ENCODE assay signal across 26 mouse cellular contexts in the genomic region with DNA sequence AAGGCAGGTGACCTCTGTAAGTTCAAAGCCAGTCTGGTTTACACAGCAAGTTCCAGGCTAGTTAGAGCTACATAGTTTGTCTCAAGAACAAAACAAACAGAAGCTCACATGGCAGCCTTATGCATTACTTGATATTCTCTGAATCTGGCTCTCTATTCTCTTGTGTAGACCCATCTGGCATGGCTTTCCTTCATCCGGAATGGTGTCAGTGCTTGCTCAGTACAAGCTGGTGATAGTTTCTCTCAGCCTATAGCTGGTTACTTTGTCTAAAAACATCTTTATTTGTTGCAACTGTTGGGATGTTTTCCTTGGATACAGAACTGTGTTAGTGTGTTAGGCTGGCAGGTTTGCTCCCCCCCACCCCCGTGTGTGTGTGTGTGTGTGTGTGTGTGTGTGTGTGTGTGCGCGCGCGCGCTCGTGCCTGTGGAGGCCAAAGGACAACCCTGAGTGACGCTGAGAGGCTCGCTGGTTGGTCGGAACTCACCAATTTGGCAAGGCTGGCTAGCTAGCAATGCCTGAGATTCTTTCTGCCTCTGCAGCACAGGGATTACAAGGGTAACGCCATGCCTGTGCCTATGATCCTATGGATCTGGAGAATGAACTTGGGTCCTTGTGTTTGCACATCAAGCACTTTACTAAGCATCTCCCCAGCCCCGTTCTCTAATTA. TPM values are rescaled to one million over a fixed set of nuclear protein-coding genes. Genes with fewer than 3 reads are reported as not detected.
DNase-seq lines count a peak whose midpoint lies in the region; TF ChIP-seq lines count a peak whose summit lies in the region.
"Had no signal": no experiment of that assay in that cellular context is flagged by ENCODE, and none has a peak within 500 bp of the region (broad histone marks: within the 10 kb centered on the region; RNA-seq: fewer than 3 reads in every experiment).

No protein-coding gene starts in this region.

- H3K27me3 ChIP-seq in heart, adult 2 months (ENCODE audit: control insufficient read depth, insufficient read depth, low read length) = no peaks in the 10 kb centered on the region

- peak overlapping the region; percentile 70 for H3K27ac ChIP-seq in heart, adult 2 months
- H3K27ac ChIP-seq in layer of hippocampus, adult 2 months = peak overlapping the region; percentile 62
- H3K27ac ChIP-seq: embryonic facial prominence, embryonic 13.5 days; limb, embryonic 15.5 days; midbrain, embryonic 12.5 days; stomach, embryonic 15.5 days had no signal

- 63% methylated on average over 13 of the region's 13 CpGs for WGBS in heart, adult 2 months

- no peak overlapping the region for H3K4me3 ChIP-seq in heart, adult 2 months
- H3K4me3 ChIP-seq in layer of hippocampus, adult 2 months = no peak overlapping the region
- H3K4me3 ChIP-seq: embryonic facial prominence, embryonic 13.5 days; erythroblast, embryonic 14.5 days; limb, embryonic 15.5 days; midbrain, embryonic 12.5 days; stomach, embryonic 15.5 days had no signal

- no peak for TF ChIP-seq EP300 in heart, adult 2 months (IDR thresholded peaks at IDR 0.05; ENCODE audit: insufficient read depth, low read depth, low read length)

- no peaks in the 10 kb centered on the region for H3K36me3 ChIP-seq in heart, adult 2 months (ENCODE audit: control insufficient read depth, insufficient read depth, low read length)
- H3K36me3 ChIP-seq: embryonic facial prominence, embryonic 13.5 days; limb, embryonic 15.5 days; midbrain, embryonic 12.5 days; stomach, embryonic 15.5 days had no signal

- H3K9ac ChIP-seq in heart, adult 2 months (ENCODE audit: low read depth, low read length) = no peak overlapping the region
- H3K9ac ChIP-seq: embryonic facial prominence, embryonic 13.5 days; limb, embryonic 15.5 days; midbrain, embryonic 12.5 days; stomach, embryonic 15.5 days had no signal

- TF ChIP-seq POLR2A in heart, adult 2 months (IDR thresholded peaks at IDR 0.05; ENCODE audit: insufficient read depth, low read depth, low read length) = no peak

- TF ChIP-seq CTCF in heart, adult 2 months (IDR thresholded peaks at IDR 0.05) = no peak
- no peak for TF ChIP-seq CTCF in layer of hippocampus, adult 2 months (conservative IDR thresholded peaks at IDR 0.05)

- no peaks in the 10 kb centered on the region for H3K79me2 ChIP-seq in heart, adult 2 months (replicated peaks; ENCODE audit: control insufficient read depth, insufficient read depth, low read length)

- intact Hi-C loops in heart, adult 2 months (cut with DNase I) = loop anchor here (5.0 kb wide), 1 partner anchor 285 kb away; no protein-coding TSS in a partner anchor
- intact Hi-C loops in heart, postnatal 25 days (cut with DNase I) = no loop called here

- peaks cover 3% of the 10 kb centered on the region; the same call in 1 of the 2 replicates for H3K4me1 ChIP-seq in heart, adult 2 months (ENCODE audit: control insufficient read depth, insufficient read depth, low read length)
- H3K4me1 ChIP-seq: limb, embryonic 15.5 days; stomach, embryonic 15.5 days had no signal

- peak; percentile 16 to 26 for DNase-seq in cerebellum, postnatal 10 days
- no peak for DNase-seq in cerebellum, adult 9-11 months
- no peak for DNase-seq in heart, adult 2 months
- DNase-seq in heart, postnatal 25 days (ENCODE audit: low spot score) = no peak
- peak in 1 of 2 experiments; percentile 63 for DNase-seq in layer of hippocampus, adult 2 months (ENCODE audit: low spot score in 2 of 2)
- DNase-seq in layer of hippocampus, postnatal 25 days (ENCODE audit: extremely low spot score in 1 of 2, low spot score in 1 of 2) = no peak
- DNase-seq in brain, adult 2 months (ENCODE audit: low read depth, low spot score) = peak; percentile 47
- DNase-seq in adrenal gland, postnatal 4 days (ENCODE audit: low spot score in 2 of 2) = no peak
- DNase-seq: adrenal gland, postnatal 14 days; embryo, embryonic 11 days; gastrocnemius, postnatal 14 days; kidney, adult 9 months; kidney, postnatal 14 days; left cerebral cortex, postnatal 4 days; lung, postnatal 10 days; thymus, postnatal 25 days had no signal

RNA-seq across cellular contexts. Expression of a gene that starts 11.0 kb away (rescaled TPM):
- total RNA-seq in heart, adult 2 months (2021) = not detected
- polyA plus RNA-seq in heart, adult 2 months (2012; rRNA removed) = not detected in 2 replicates
- not detected for total RNA-seq in heart, postnatal 25 days (2021)
- total RNA-seq in layer of hippocampus, adult 2 months (2021) = not detected
- not detected for total RNA-seq in layer of hippocampus, postnatal 25 days (2021)
- total RNA-seq in adrenal gland, postnatal 4 days (2021) = not detected
- total RNA-seq: adrenal gland, postnatal 14 days; gastrocnemius, postnatal 14 days; heart, adult 8-10 months; left cerebral cortex, adult 8-10 months; left cerebral cortex, postnatal 4 days; monocyte, adult 5-6 weeks; neutrophil, adult 5-6 weeks had no signal
- polyA plus RNA-seq: embryonic facial prominence, embryonic 13.5 days; erythroblast, embryonic 14.5 days; intestine, embryonic 16.5 days; limb, embryonic 15.5 days had no signal

Comparison
In these comparisons a context has a peak if more than half of its experiments do, and no peak if none do; other contexts are left out.
1. DNase-seq: peak in cerebellum, postnatal 10 days (2 of 2) and brain, adult 2 months (single experiment); none in cerebellum, adult 9-11 months (single experiment), heart, adult 2 months (0 of 2), heart, postnatal 25 days (single experiment), layer of hippocampus, postnatal 25 days (0 of 2) and adrenal gland, postnatal 4 days (0 of 2).